Mouse (Mus musculus) heart, embryonic 16.5 days (tissue): ENCODE data around the gene Eef1a2. TPM values are rescaled to one million over a fixed set of nuclear protein-coding genes. Genes with fewer than 3 reads are reported as not detected.

Experiments used
- ATAC-seq: fragments of 200-750 bp; cut with Nextera tagmentation; replicated peaks from 2 replicates; pipeline ENCODE4 v1.8.0; 2017; ENCODE audit warnings: moderate number of reproducible peaks; ENCODE audit not compliant: insufficient read depth, low FRiP score; ENCODE audit errors: extremely low read depth
- H3K27ac ChIP-seq: fragments of 300-500 bp; sonication (generic); 2 replicates; pipeline ENCODE4 v1.5.1; 2014; ENCODE audit warnings: mild to moderate bottlenecking, low read length, control low read depth, moderate library complexity
- H3K27me3 ChIP-seq: fragments of 300-500 bp; sonication (generic); 2 replicates; pipeline ENCODE4 v1.6.1; 2014; ENCODE audit warnings: low read length, mixed read lengths; ENCODE audit not compliant: control insufficient read depth, insufficient read depth
- H3K36me3 ChIP-seq: fragments of 300-500 bp; sonication (generic); 2 replicates; pipeline ENCODE4 v1.6.1; 2014; ENCODE audit not compliant: control insufficient read depth, insufficient read depth
- H3K4me1 ChIP-seq: fragments of 300-500 bp; sonication (generic); 2 replicates; pipeline ENCODE4 v1.6.1; 2014; ENCODE audit warnings: low read length, mixed read lengths; ENCODE audit not compliant: control insufficient read depth, insufficient read depth
- H3K4me2 ChIP-seq: fragments of 300-500 bp; sonication (generic); 2 replicates; pipeline ENCODE4 v1.6.1; 2014; ENCODE audit warnings: low read depth, mild to moderate bottlenecking, control low read depth, low read length
- H3K4me3 ChIP-seq: fragments of 300-500 bp; sonication (generic); 2 replicates; pipeline ENCODE4 v1.5.1; 2014; ENCODE audit warnings: mild to moderate bottlenecking, control low read depth, low read length
- H3K9ac ChIP-seq: fragments of 300-500 bp; sonication (generic); 2 replicates; pipeline ENCODE4 v1.6.1; 2014; ENCODE audit warnings: low read length, control low read depth
- H3K9me3 ChIP-seq: fragments of 300-500 bp; sonication (generic); replicated peaks from 2 replicates; pipeline ENCODE4 v1.6.1; 2016; ENCODE audit warnings: low read length; ENCODE audit not compliant: control insufficient read depth
- WGBS: fragments of 180-500 bp; shearing (Covaris S2); extraction: QIAGEN DNeasy Blood & Tissue Kit; methylation state at CpG from one replicate; pipeline ENCODE4 v1.1.7; 2014; 5-methylcytosine and 5-hydroxymethylcytosine counted together
- polyA plus RNA-seq: library from polyadenylated mRNA; unstranded; fragments of >200 nt; fragmentation: Nextera tagmentation; extraction: Ambion mirVana; gene quantifications from 2 replicates; pipeline ENCODE4 v1.2.1, GENCODE M21; 2015

The Eef1a2 gene
- polyA plus RNA-seq, 1 experiment from 2014 or later: 7.1 TPM

DNA sequence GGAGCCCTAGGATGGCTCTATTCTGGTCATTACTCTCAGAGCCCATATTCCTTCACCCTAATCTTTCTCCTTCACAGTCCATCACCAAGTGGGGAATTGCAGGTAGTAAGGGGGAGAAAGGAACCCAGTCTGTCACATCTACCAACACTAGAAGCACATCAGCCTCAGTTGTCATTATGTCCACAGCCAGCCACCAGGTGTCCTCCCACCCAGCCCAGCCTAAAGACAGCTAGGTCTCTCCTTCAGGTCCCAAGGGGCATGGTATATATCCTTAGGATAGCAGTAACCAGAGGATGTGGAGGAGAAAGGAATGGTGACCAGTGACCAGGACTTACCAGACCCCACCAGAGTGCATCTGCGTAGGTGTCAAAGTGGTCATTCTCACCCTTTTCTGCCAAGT, 45.1 kb downstream of the Eef1a2 start:
- no peak overlapping the region for H3K27ac ChIP-seq
- no peak overlapping the region for H3K4me2 ChIP-seq
- 73% methylated on average over 1 of the region's 1 CpGs for WGBS
- 0 out of 2 replicates have a peak, but pooled peaks cover 5% of the 10 kb centered on the region for H3K27me3 ChIP-seq
- no peak for ATAC-seq
- no peaks in the 10 kb centered on the region for H3K36me3 ChIP-seq
- no peak overlapping the region for H3K9ac ChIP-seq
- no peaks in the 10 kb centered on the region for H3K9me3 ChIP-seq
- no peak overlapping the region for H3K4me3 ChIP-seq
- H3K4me1 ChIP-seq: no peaks in the 10 kb centered on the region

DNA sequence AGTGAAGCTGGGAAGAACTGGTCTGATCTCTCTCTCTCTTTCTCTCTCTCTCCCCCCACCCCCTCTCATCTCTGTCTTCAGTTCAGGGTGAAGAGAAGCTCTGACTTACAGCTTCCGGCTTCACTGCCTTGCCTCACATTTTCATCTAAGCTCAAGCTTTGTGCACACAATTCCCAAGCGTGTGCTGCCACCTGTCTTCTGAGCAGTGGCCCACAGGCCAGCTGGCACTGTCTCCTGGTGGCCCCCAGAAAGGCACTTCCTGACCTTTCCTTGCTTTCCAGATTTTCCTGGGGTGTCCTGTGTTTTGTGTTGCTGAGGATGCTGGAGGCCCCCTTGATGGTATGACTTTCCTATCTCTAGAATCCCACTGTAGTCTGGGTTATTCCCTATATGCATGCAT, 52.7 kb downstream of the Eef1a2 start:
- Histone ChIP-seq H3K27ac (no peak overlapping the region), H3K4me2 (no peak overlapping the region), H3K27me3 (no peaks in the 10 kb centered on the region), H3K9me3 (no peaks in the 10 kb centered on the region), H3K4me1 (no peaks in the 10 kb centered on the region), H3K36me3 (no peaks in the 10 kb centered on the region), H3K9ac (no peak overlapping the region), H3K4me3 (no peak overlapping the region)
- no peak for ATAC-seq
- WGBS: 63% methylated on average over 2 of the region's 2 CpGs

DNA sequence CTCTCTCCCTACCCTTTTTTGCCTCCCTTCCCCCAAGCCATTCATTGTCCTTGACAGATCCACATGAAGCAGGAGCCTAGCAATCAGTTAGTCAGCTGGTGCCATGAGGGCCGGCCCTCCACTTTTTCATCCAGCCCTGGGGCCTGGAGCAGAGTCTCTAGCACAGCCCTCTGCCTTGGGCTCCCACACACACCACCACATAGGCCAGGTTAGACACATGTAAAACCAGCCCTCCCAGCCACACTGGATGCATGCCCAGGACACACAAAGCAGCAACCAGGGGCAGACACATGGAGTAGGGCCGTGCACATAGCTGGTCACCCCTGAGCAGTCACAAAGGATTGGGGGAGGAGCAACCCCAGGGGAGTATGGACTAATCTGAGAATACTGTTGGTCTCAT, 54.7 kb downstream of the Eef1a2 start:
- peaks cover 8% of the 10 kb centered on the region; the same call in 1 of the 2 replicates for H3K27me3 ChIP-seq
- H3K27ac ChIP-seq: no peak overlapping the region
- H3K36me3 ChIP-seq: no peaks in the 10 kb centered on the region
- 61% methylated on average over 2 of the region's 2 CpGs for WGBS
- H3K4me3 ChIP-seq: no peak overlapping the region
- H3K9me3 ChIP-seq: no peaks in the 10 kb centered on the region
- no peak overlapping the region for H3K9ac ChIP-seq
- no peak overlapping the region for H3K4me2 ChIP-seq
- no peaks in the 10 kb centered on the region for H3K4me1 ChIP-seq
- ATAC-seq: no peak

DNA sequence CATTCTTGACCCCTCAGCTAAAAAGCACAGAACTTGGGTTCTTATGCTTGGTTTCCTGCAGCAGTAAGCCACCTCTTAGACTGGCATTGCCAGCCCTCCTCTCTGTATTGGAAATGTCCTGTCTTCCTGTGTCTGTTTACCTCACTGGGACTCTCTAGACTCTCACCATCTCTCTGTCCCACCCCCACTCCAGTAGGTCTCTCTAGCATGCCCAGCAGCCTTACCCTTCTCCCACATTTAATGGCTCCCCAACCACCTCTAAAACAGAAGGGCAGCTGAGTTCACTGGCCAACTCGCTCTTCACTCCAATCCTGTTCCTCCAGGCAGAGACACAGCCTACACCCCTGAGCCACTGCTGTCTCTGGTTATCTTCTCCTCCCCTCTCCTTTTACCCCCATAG, 55.2 kb downstream of the Eef1a2 start:
- no peak overlapping the region for H3K27ac ChIP-seq
- WGBS: 58% methylated on average over 1 of the region's 1 CpGs
- no peak for ATAC-seq
- peaks cover 14% of the 10 kb centered on the region; the same call in 1 of the 2 replicates for H3K27me3 ChIP-seq
- H3K9me3 ChIP-seq: no peaks in the 10 kb centered on the region
- H3K4me3 ChIP-seq: no peak overlapping the region
- no peaks in the 10 kb centered on the region for H3K36me3 ChIP-seq
- no peaks in the 10 kb centered on the region for H3K4me1 ChIP-seq
- no peak overlapping the region for H3K4me2 ChIP-seq
- no peak overlapping the region for H3K9ac ChIP-seq

DNA sequence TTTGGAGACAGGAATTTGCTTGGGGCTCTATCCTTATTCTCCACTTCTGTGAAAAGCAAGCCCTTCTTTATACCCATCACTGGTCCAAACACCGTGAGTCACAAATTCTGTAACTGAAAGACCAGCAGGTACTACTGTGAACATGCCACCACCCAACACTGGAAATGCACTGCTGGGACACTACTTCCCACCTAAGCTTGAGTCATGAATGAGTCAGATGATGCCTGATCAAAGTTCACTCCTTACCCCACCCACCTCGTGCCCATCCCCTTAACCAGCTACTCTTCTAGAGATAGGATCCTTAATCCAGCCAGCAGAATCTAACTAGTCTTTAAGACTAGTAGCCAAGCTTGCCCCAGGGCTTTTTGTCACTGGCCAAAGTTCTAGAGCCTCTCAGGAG, 56.7 kb downstream of the Eef1a2 start:
- no peak for ATAC-seq
- Histone ChIP-seq H3K4me2 (no peak overlapping the region), H3K27ac (no peak overlapping the region), H3K4me3 (no peak overlapping the region), H3K27me3 (peaks cover 19% of the 10 kb centered on the region; the same call in 1 of the 2 replicates), H3K36me3 (no peaks in the 10 kb centered on the region), H3K9me3 (no peaks in the 10 kb centered on the region), H3K4me1 (no peaks in the 10 kb centered on the region), H3K9ac (no peak overlapping the region)
- WGBS: 74% methylated on average over 2 of the region's 2 CpGs

Other genes starting within 250 kb of the Eef1a2 start
- 17.5 and 33.9 TPM in 2 replicates for gene Ythdf1, start 236.1 kb downstream of the Eef1a2 start, polyA plus RNA-seq
- gene Birc7, start 228.0 kb downstream of the Eef1a2 start, polyA plus RNA-seq: 0.09 and 0.27 TPM in 2 replicates
- 41.0 TPM in 2 replicates for gene Nkain4, start 202.3 kb downstream of the Eef1a2 start, polyA plus RNA-seq
- gene Arfgap1, start 189.8 kb downstream of the Eef1a2 start, polyA plus RNA-seq: 76.1 and 86.1 TPM in 2 replicates
- 0.07 and 0.30 TPM in 2 replicates for gene Col20a1, start 170.5 kb downstream of the Eef1a2 start, polyA plus RNA-seq
- gene Chrna4, start 113.5 kb downstream of the Eef1a2 start, polyA plus RNA-seq: 0.22 and 0.37 TPM in 2 replicates
- gene Kcnq2, start 21.7 kb downstream of the Eef1a2 start, polyA plus RNA-seq: 0.07 and 0.11 TPM in 2 replicates
- 135 and 154 TPM in 2 replicates for gene Ppdpf, start 30.2 kb upstream of the Eef1a2 start, polyA plus RNA-seq
- 0.07 TPM in 1 of 2 replicates, not detected in the other for gene Ptk6, start 45.8 kb upstream of the Eef1a2 start, polyA plus RNA-seq
- 0.05 and 0.27 TPM in 2 replicates for gene Srms, start 56.2 kb upstream of the Eef1a2 start, polyA plus RNA-seq
- gene Fndc11, start 63.0 kb upstream of the Eef1a2 start, polyA plus RNA-seq: 0.12 and 0.20 TPM in 2 replicates
- 1.2 and 1.5 TPM in 2 replicates for gene Helz2, start 85.0 kb upstream of the Eef1a2 start, polyA plus RNA-seq
- gene Gmeb2, start 131.0 kb upstream of the Eef1a2 start, polyA plus RNA-seq: 8.8 and 9.3 TPM in 2 replicates
- 1.4 and 1.9 TPM in 2 replicates for gene Stmn3, start 157.5 kb upstream of the Eef1a2 start, polyA plus RNA-seq
- gene Rtel1, start 162.7 kb upstream of the Eef1a2 start, polyA plus RNA-seq: 23.8 and 25.9 TPM in 2 replicates
- gene Zgpat, start 207.9 kb upstream of the Eef1a2 start, polyA plus RNA-seq: 28.0 and 30.7 TPM in 2 replicates
- 63.0 and 65.7 TPM in 2 replicates for gene Arfrp1, start 208.4 kb upstream of the Eef1a2 start, polyA plus RNA-seq
- gene Lime1, start 223.1 kb upstream of the Eef1a2 start, polyA plus RNA-seq: 15.6 and 18.1 TPM in 2 replicates